ENCODE assay signal across 9 mouse cellular contexts in genomic region chr1:39030108-39030507, GRCm38 (mm10). TPM values are rescaled to one million over a fixed set of nuclear protein-coding genes. Genes with fewer than 3 reads are reported as not detected.
DNase-seq lines count a peak whose midpoint lies in the region; ATAC-seq lines count a peak whose summit lies in the region.
"Had no signal": no experiment of that assay in that cellular context is flagged by ENCODE, and none has a peak within 500 bp of the region (broad histone marks: within the 10 kb centered on the region; RNA-seq: fewer than 3 reads in every experiment).

No protein-coding gene starts in this region.

- H3K27ac ChIP-seq in kidney, embryonic 14.5 days (ENCODE audit: low read depth, low read length): no peak overlapping the region
- no peak overlapping the region for H3K27ac ChIP-seq in embryonic facial prominence, embryonic 12.5 days
- no peak overlapping the region for H3K27ac ChIP-seq in intestine, embryonic 15.5 days
- H3K27ac ChIP-seq in midbrain, embryonic 15.5 days: no peak overlapping the region

- no peaks in the 10 kb centered on the region for H3K36me3 ChIP-seq in kidney, embryonic 14.5 days (ENCODE audit: control insufficient read depth, insufficient read depth, low read length)
- H3K36me3 ChIP-seq in embryonic facial prominence, embryonic 12.5 days: no peaks in the 10 kb centered on the region
- H3K36me3 ChIP-seq in intestine, embryonic 15.5 days: no peaks in the 10 kb centered on the region
- no peaks in the 10 kb centered on the region for H3K36me3 ChIP-seq in midbrain, embryonic 15.5 days (replicated peaks)

- no peaks in the 10 kb centered on the region for H3K27me3 ChIP-seq in kidney, embryonic 14.5 days (ENCODE audit: control insufficient read depth, insufficient read depth, low read length)
- H3K27me3 ChIP-seq in embryonic facial prominence, embryonic 12.5 days: no peaks in the 10 kb centered on the region
- no peaks in the 10 kb centered on the region for H3K27me3 ChIP-seq in intestine, embryonic 15.5 days (replicated peaks)
- no peaks in the 10 kb centered on the region; the same call in 1 of the 2 replicates for H3K27me3 ChIP-seq in midbrain, embryonic 15.5 days (replicated peaks)

- WGBS in kidney, embryonic 14.5 days: 15% methylated on average over 7 of the region's 7 CpGs
- WGBS in embryonic facial prominence, embryonic 12.5 days: 15% methylated on average over 7 of the region's 7 CpGs
- WGBS in intestine, embryonic 15.5 days: 13% methylated on average over 7 of the region's 7 CpGs
- 7% methylated on average over 7 of the region's 7 CpGs for WGBS in midbrain, embryonic 15.5 days

- H3K4me3 ChIP-seq in kidney, embryonic 14.5 days (ENCODE audit: low read length): peak overlapping the region; percentile 18; the same call in 1 of the 2 replicates
- 0 out of 2 replicates have a peak overlapping the region, but pooled peaks have one; percentile 11 for H3K4me3 ChIP-seq in embryonic facial prominence, embryonic 12.5 days
- H3K4me3 ChIP-seq in intestine, embryonic 15.5 days (replicated peaks): peak overlapping the region; percentile 8; the same call in 1 of the 2 replicates
- no peak overlapping the region for H3K4me3 ChIP-seq in midbrain, embryonic 15.5 days

- no peaks in the 10 kb centered on the region; the same call in 1 of the 2 replicates for H3K4me1 ChIP-seq in kidney, embryonic 14.5 days (ENCODE audit: control insufficient read depth, insufficient read depth, low read length)
- H3K4me1 ChIP-seq in embryonic facial prominence, embryonic 12.5 days: peaks cover 8% of the 10 kb centered on the region
- H3K4me1 ChIP-seq in intestine, embryonic 15.5 days (replicated peaks): no peaks in the 10 kb centered on the region
- peaks cover 11% of the 10 kb centered on the region for H3K4me1 ChIP-seq in midbrain, embryonic 15.5 days

- no peak overlapping the region for H3K9ac ChIP-seq in kidney, embryonic 14.5 days (ENCODE audit: low read depth, low read length)
- no peak overlapping the region for H3K9ac ChIP-seq in embryonic facial prominence, embryonic 12.5 days
- H3K9ac ChIP-seq in intestine, embryonic 15.5 days: 0 out of 2 replicates have a peak overlapping the region, but pooled peaks have one; percentile 4
- no peak overlapping the region for H3K9ac ChIP-seq in midbrain, embryonic 15.5 days

- ATAC-seq in kidney, embryonic 14.5 days (ENCODE audit: low FRiP score, low TSS enrichment): no peak
- no peak for ATAC-seq in embryonic facial prominence, embryonic 12.5 days (ENCODE audit: insufficient number of reproducible peaks, insufficient read depth, low FRiP score, low TSS enrichment)
- no peak for ATAC-seq in intestine, embryonic 15.5 days
- ATAC-seq in midbrain, embryonic 15.5 days (replicated peaks): no peak

- DNase-seq in kidney, adult 9 months: no peak
- DNase-seq in layer of hippocampus, postnatal 14 days (ENCODE audit: low spot score in 2 of 2): no peak
- DNase-seq in adrenal gland, postnatal 25 days: no peak
- no peak for DNase-seq in cerebellum, adult 9-11 months
- DNase-seq: kidney, postnatal 14 days had no signal

- H3K4me2 ChIP-seq in kidney, embryonic 14.5 days (replicated peaks; ENCODE audit: low read depth, low read length): peak overlapping the region; percentile 38
- H3K4me2 ChIP-seq in embryonic facial prominence, embryonic 12.5 days (replicated peaks): peak overlapping the region; percentile 42
- H3K4me2 ChIP-seq in intestine, embryonic 15.5 days (replicated peaks): peak overlapping the region; percentile 45
- peak overlapping the region; percentile 31 for H3K4me2 ChIP-seq in midbrain, embryonic 15.5 days

- H3K9me3 ChIP-seq in kidney, embryonic 14.5 days (ENCODE audit: control insufficient read depth, low read length): 0 out of 2 replicates have a peak, but pooled peaks cover 3% of the 10 kb centered on the region
- no peaks in the 10 kb centered on the region for H3K9me3 ChIP-seq in embryonic facial prominence, embryonic 12.5 days
- H3K9me3 ChIP-seq in intestine, embryonic 15.5 days: no peaks in the 10 kb centered on the region
- H3K9me3 ChIP-seq in midbrain, embryonic 15.5 days: no peaks in the 10 kb centered on the region

RNA-seq across cellular contexts. Expression of gene Pdcl3, which starts 44.7 kb away (rescaled TPM):
- 166 and 207 TPM in 2 replicates for polyA plus RNA-seq in kidney, embryonic 14.5 days (2014; fragmentation: Nextera tagmentation; extraction: Ambion mirVana)
- 151 and 165 TPM in 2 replicates for polyA plus RNA-seq in embryonic facial prominence, embryonic 12.5 days (2016; fragmentation: Nextera tagmentation; extraction: Ambion mirVana)
- 160 and 175 TPM in 2 replicates for polyA plus RNA-seq in intestine, embryonic 15.5 days (2015; fragmentation: Nextera tagmentation; extraction: Ambion mirVana)
- 147 TPM in 2 replicates for polyA plus RNA-seq in midbrain, embryonic 15.5 days (2015; fragmentation: Nextera tagmentation; extraction: Ambion mirVana)
- total RNA-seq in layer of hippocampus, postnatal 14 days (2021): 10 to 100 TPM; 36.4 to 41.6 TPM
- total RNA-seq in adrenal gland, postnatal 25 days (2021): 86.8 and 92.9 TPM in 2 replicates
